12 mouse cellular contexts compared by ENCODE assay signal in the genomic region with DNA sequence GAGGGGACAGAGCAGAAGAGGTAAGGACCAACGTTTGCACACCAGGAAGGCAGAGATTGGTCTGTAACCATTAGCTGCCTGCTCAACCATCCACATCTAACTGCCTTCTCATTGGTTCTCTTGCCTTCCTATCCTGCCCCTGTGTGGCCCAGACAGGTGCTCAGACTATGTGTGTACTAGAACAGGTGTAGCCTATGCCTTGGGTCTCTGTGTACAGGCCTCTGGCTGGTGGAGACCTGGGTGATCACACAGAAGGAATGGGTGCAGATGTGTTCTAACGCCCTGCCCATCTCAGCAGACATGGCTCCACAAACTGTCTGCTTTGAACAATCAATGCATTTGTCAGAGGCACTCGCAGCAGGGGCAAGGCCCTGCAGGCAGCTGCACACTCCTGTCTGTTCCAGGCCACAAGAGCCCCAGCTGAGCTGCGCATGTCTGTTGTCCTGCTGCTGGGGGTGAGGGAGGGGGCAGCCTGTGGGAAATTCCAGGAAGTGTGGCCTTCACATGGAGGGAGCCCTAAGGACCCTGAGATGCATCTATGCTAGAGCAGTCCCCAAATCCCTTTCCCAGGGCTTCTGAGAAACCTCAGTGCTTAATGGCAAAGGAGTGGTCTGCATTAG.
DNase-seq lines count a peak whose midpoint lies in the region; ATAC-seq and TF ChIP-seq lines count a peak whose summit lies in the region.
"Had no signal": no experiment of that assay in that cellular context is flagged by ENCODE, and none has a peak within 500 bp of the region (broad histone marks: within the 10 kb centered on the region; RNA-seq: fewer than 3 reads in every experiment).

No protein-coding gene starts in this region.

- no peak for TF ChIP-seq RAD21 in CH12.LX (IDR thresholded peaks at IDR 0.05; ENCODE audit: low read depth, low read length)

- peaks cover 34% of the 10 kb centered on the region for H3K4me1 ChIP-seq in forebrain, embryonic 13.5 days
- peaks cover 7% of the 10 kb centered on the region for H3K4me1 ChIP-seq in forebrain, embryonic 15.5 days
- peaks cover 49 to 69% of the 10 kb centered on the region in 2 experiments for H3K4me1 ChIP-seq in CH12.LX (ENCODE audit: control insufficient read depth in 1 of 2, insufficient read depth in 2 of 2)
- peaks cover 27% of the 10 kb centered on the region for H3K4me1 ChIP-seq in embryonic facial prominence, embryonic 14.5 days (ENCODE audit: control insufficient read depth, insufficient read depth, low read length)

- peak overlapping the region; percentile 4; the same call in 1 of the 2 replicates for H3K9ac ChIP-seq in forebrain, embryonic 13.5 days
- no peak overlapping the region for H3K9ac ChIP-seq in forebrain, embryonic 15.5 days (replicated peaks)
- H3K9ac ChIP-seq in CH12.LX (ENCODE audit: insufficient read depth, low read depth), result no peak overlapping the region
- H3K9ac ChIP-seq in embryonic facial prominence, embryonic 14.5 days (ENCODE audit: low read depth, low read length), result no peak overlapping the region
- H3K9ac ChIP-seq: limb, embryonic 13.5 days had no signal

- peak overlapping the region; percentile 17 for H3K27ac ChIP-seq in forebrain, embryonic 13.5 days
- no peak overlapping the region for H3K27ac ChIP-seq in forebrain, embryonic 15.5 days (replicated peaks)
- H3K27ac ChIP-seq in CH12.LX (ENCODE audit: insufficient read depth, low read depth), result no peak overlapping the region
- no peak overlapping the region for H3K27ac ChIP-seq in embryonic facial prominence, embryonic 14.5 days (replicated peaks; ENCODE audit: low read depth, low read length)
- H3K27ac ChIP-seq: limb, embryonic 13.5 days; macrophage had no signal

- no peak overlapping the region for H3K4me2 ChIP-seq in forebrain, embryonic 13.5 days
- H3K4me2 ChIP-seq in forebrain, embryonic 15.5 days (replicated peaks), result no peak overlapping the region
- no peak overlapping the region for H3K4me2 ChIP-seq in CH12.LX (ENCODE audit: insufficient read depth, low read depth, poor library complexity, severe bottlenecking)
- no peak overlapping the region for H3K4me2 ChIP-seq in embryonic facial prominence, embryonic 14.5 days (ENCODE audit: low read depth, low read length)
- H3K4me2 ChIP-seq: limb, embryonic 13.5 days had no signal

- TF ChIP-seq CTCF in CH12.LX (conservative IDR thresholded peaks at IDR 0.05 in 1 of 2, IDR thresholded peaks at IDR 0.05 in 1 of 2; ENCODE audit: low read depth in 2 of 2, low read length in 2 of 2), result no peak

- no peak for TF ChIP-seq EP300 in CH12.LX (IDR thresholded peaks at IDR 0.05; ENCODE audit: low read length)

- dilution Hi-C loops in CH12.LX (cut with MboI; ENCODE audit: extremely low pct_ligation_motif_present, extremely low pct_unique_long_range_greater_than_20kb, low sequenced_read_pairs), result no loop called here

- H3K79me2 ChIP-seq in CH12.LX (replicated peaks; ENCODE audit: control insufficient read depth, extremely low read depth, insufficient read depth, poor library complexity, severe bottlenecking), result no peaks in the 10 kb centered on the region

- H3K9me3 ChIP-seq in forebrain, embryonic 13.5 days (replicated peaks), result no peaks in the 10 kb centered on the region
- no peaks in the 10 kb centered on the region for H3K9me3 ChIP-seq in forebrain, embryonic 15.5 days
- H3K9me3 ChIP-seq in CH12.LX (replicated peaks; ENCODE audit: low read length), result peaks cover 3% of the 10 kb centered on the region
- H3K9me3 ChIP-seq in embryonic facial prominence, embryonic 14.5 days (ENCODE audit: control insufficient read depth, low read length), result peaks cover 6% of the 10 kb centered on the region; the same call in 1 of the 2 replicates

- DNase-seq in CH12.LX (ENCODE audit: extremely low read depth), result no peak
- DNase-seq in embryonic facial prominence, embryonic 14.5 days (ENCODE audit: low spot score), result peak; percentile 48
- DNase-seq in mesoderm, embryonic 11.5 days (ENCODE audit: low read depth, low spot score), result peak; percentile 61
- no peak for DNase-seq in adrenal gland, postnatal 25 days
- DNase-seq in cerebellum, adult 11-12 months, result no peak
- no peak for DNase-seq in urinary bladder, postnatal 10 days (ENCODE audit: low spot score)
- DNase-seq: cerebellum, adult 9-10 months; right cerebral cortex, postnatal 25 days had no signal

- H3K4me3 ChIP-seq in forebrain, embryonic 13.5 days, result no peak overlapping the region
- no peak overlapping the region for H3K4me3 ChIP-seq in forebrain, embryonic 15.5 days
- H3K4me3 ChIP-seq in CH12.LX (replicated peaks in 1 of 3; ENCODE audit: low read depth in 2 of 3, low read length in 2 of 3, poor library complexity in 1 of 3), result no peak overlapping the region
- no peak overlapping the region for H3K4me3 ChIP-seq in embryonic facial prominence, embryonic 14.5 days (ENCODE audit: low read depth, low read length)
- H3K4me3 ChIP-seq: limb, embryonic 13.5 days had no signal

- 22% methylated on average over 4 of the region's 4 CpGs for WGBS in forebrain, embryonic 13.5 days
- 24% methylated on average over 4 of the region's 4 CpGs for WGBS in forebrain, embryonic 15.5 days
- WGBS in embryonic facial prominence, embryonic 14.5 days, result 22% methylated on average over 4 of the region's 4 CpGs

- ATAC-seq in forebrain, embryonic 13.5 days, result peak; percentile 50; the same call in 1 of the 2 replicates
- no peak for ATAC-seq in forebrain, embryonic 15.5 days (replicated peaks)
- peak; percentile 38; the same call in 1 of the 2 replicates for ATAC-seq in embryonic facial prominence, embryonic 14.5 days (ENCODE audit: low read depth)

- no peak for TF ChIP-seq POLR2A in CH12.LX (IDR thresholded peaks at IDR 0.05; ENCODE audit: low read depth, low read length)

- H3K36me3 ChIP-seq in forebrain, embryonic 13.5 days (ENCODE audit: poor library complexity, severe bottlenecking), result no peaks in the 10 kb centered on the region
- no peaks in the 10 kb centered on the region for H3K36me3 ChIP-seq in forebrain, embryonic 15.5 days
- H3K36me3 ChIP-seq in CH12.LX (replicated peaks in 1 of 2; ENCODE audit: control insufficient read depth in 1 of 2, insufficient read depth in 1 of 2, low read length in 1 of 2), result peaks cover 0 to 10% of the 10 kb centered on the region in 2 experiments
- no peaks in the 10 kb centered on the region for H3K36me3 ChIP-seq in embryonic facial prominence, embryonic 14.5 days (ENCODE audit: control insufficient read depth, insufficient read depth, low read length)
- H3K36me3 ChIP-seq: limb, embryonic 13.5 days had no signal

- H3K27me3 ChIP-seq in forebrain, embryonic 13.5 days, result no peaks in the 10 kb centered on the region
- H3K27me3 ChIP-seq in forebrain, embryonic 15.5 days, result no peaks in the 10 kb centered on the region
- no peaks in the 10 kb centered on the region for H3K27me3 ChIP-seq in CH12.LX (replicated peaks)
- H3K27me3 ChIP-seq in embryonic facial prominence, embryonic 14.5 days (replicated peaks; ENCODE audit: control insufficient read depth, insufficient read depth, low read length), result no peaks in the 10 kb centered on the region

- in situ Hi-C loops in CH12.LX (cut with MboI; ENCODE audit: low pct_ligation_motif_present, low pct_unique_long_range_greater_than_20kb, low sequenced_read_pairs), result no loop called here

TF ChIP-seq in CH12.LX, 34 proteins besides CTCF, POLR2A, EP300 and RAD21:
- TF ChIP-seq NRF1 (IDR thresholded peaks at IDR 0.05; ENCODE audit: low read depth, low read length) (0 out of 2 replicates have a peak, but pooled peaks have one; percentile 23), JUN (IDR thresholded peaks at IDR 0.05; ENCODE audit: insufficient read depth, low read depth, low read length) (no peak)

Comparison
In these comparisons a context has a peak if more than half of its experiments do, and no peak if none do; other contexts are left out.
1. DNase-seq: peak in embryonic facial prominence, embryonic 14.5 days (single experiment) and mesoderm, embryonic 11.5 days (single experiment); none in CH12.LX (single experiment), adrenal gland, postnatal 25 days (single experiment), cerebellum, adult 11-12 months (single experiment) and urinary bladder, postnatal 10 days (single experiment).